Mouse (Mus musculus): ENCODE data around the gene Icos.

GRCm38 (mm10) chr1:60958287-60958686, 19.4 kb upstream of the Icos start:
- TF ChIP-seq GATA1 (IDR thresholded peaks at IDR 0.05; ENCODE audit: borderline replicate concordance, low read length) (no peak), FLI1 (IDR thresholded peaks at IDR 0.05; ENCODE audit: low read length) (no peak)
